ENCODE assay signal across 8 mouse cellular contexts in the genomic region with DNA sequence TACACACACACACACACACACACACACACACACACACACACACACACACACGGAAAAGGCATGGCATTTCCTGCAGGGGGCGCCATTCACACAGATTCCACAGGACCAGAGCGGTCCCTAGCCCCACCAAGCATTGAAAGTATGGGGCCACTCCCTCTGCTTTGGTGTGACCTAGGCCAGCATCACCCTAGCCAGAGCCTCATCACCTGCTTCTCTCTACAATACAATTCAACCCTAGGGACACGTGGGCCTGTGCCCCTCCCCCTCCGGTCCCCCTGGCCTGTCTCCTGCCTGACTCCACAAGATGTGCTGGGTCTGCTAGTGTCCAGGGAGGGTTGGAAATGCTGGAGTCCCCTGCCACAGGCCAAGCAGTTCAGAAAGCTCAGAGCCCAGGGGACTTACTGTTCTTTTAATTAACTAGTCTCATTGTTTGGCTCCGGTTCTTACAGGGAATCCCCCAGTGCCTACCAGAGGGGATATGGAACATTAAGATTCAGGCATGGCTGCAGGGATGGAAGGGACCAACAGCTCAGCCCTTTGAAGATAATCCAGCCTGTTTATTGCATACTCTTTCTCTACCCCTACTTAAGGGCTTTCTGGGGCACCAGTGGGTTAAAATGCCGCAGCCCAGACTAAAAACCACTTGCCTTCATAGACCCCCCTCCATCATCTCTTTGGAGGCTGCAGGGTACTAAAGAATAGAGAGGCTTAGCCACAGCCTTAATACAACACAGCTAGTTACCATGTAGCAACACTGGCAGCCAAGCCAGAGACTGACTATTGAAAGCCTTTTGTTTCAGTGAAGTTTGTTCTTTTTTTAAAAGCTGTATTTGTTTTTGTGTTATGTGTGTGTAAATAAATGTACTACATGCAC.
DNase-seq lines count a peak whose midpoint lies in the region; ATAC-seq and TF ChIP-seq lines count a peak whose summit lies in the region.

No protein-coding gene starts in this region.

- no peak overlapping the region for H3K4me3 ChIP-seq in thymus, adult 2 months (ENCODE audit: control insufficient read depth, insufficient read depth, low read length)
- H3K4me3 ChIP-seq in hindbrain, embryonic 14.5 days (replicated peaks; ENCODE audit: low read length), result no peak overlapping the region

- H3K9ac ChIP-seq in hindbrain, embryonic 14.5 days, result no peak overlapping the region

- peak; percentile 16 to 38 for DNase-seq in adrenal gland, postnatal 36 days
- no peak for DNase-seq in adrenal gland, adult 18-20 months (ENCODE audit: low spot score in 2 of 2)
- DNase-seq in thymus, adult 2 months, result no peak
- DNase-seq in thymus, adult 18-20 months, result no peak
- peak; percentile 50 for DNase-seq in hindbrain, embryonic 14.5 days (ENCODE audit: low spot score)
- peak; percentile 49 for DNase-seq in naive thymus-derived CD4-positive, alpha-beta T cell, adult 2 months (ENCODE audit: low read depth)
- DNase-seq in urinary bladder, adult 2 months (ENCODE audit: low spot score), result no peak

- H3K4me1 ChIP-seq in thymus, adult 2 months (replicated peaks; ENCODE audit: control insufficient read depth, insufficient read depth, low read length), result no peaks in the 10 kb centered on the region
- peaks cover 7% of the 10 kb centered on the region for H3K4me1 ChIP-seq in hindbrain, embryonic 14.5 days (replicated peaks; ENCODE audit: control insufficient read depth, insufficient read depth, low read length)

- H3K27me3 ChIP-seq in thymus, adult 2 months (ENCODE audit: control insufficient read depth, insufficient read depth, low read length), result no peaks in the 10 kb centered on the region
- H3K27me3 ChIP-seq in hindbrain, embryonic 14.5 days (ENCODE audit: control insufficient read depth, insufficient read depth, low read length), result no peaks in the 10 kb centered on the region

- no peaks in the 10 kb centered on the region for H3K9me3 ChIP-seq in hindbrain, embryonic 14.5 days (ENCODE audit: control insufficient read depth, low read length)

- peak; percentile 64 for ATAC-seq in hindbrain, embryonic 14.5 days (ENCODE audit: low FRiP score)
- no peak for ATAC-seq in activated CD4-positive, CD25-positive, alpha-beta regulatory T cell, adult 4 months

- H3K27ac ChIP-seq in thymus, adult 2 months (ENCODE audit: control insufficient read depth, insufficient read depth, low read length), result no peak overlapping the region
- peak overlapping the region; percentile 6 for H3K27ac ChIP-seq in hindbrain, embryonic 14.5 days

- no peak overlapping the region for H3K4me2 ChIP-seq in hindbrain, embryonic 14.5 days (replicated peaks)

- TF ChIP-seq CTCF in thymus, adult 2 months (IDR thresholded peaks at IDR 0.05; ENCODE audit: borderline replicate concordance, control insufficient read depth, extremely low read depth, insufficient read depth, low read length, poor library complexity), result peak; percentile 41; the same call in 1 of the 2 replicates

- H3K36me3 ChIP-seq in thymus, adult 2 months (ENCODE audit: control insufficient read depth, insufficient read depth, low read length), result no peaks in the 10 kb centered on the region
- no peaks in the 10 kb centered on the region for H3K36me3 ChIP-seq in hindbrain, embryonic 14.5 days (replicated peaks; ENCODE audit: control insufficient read depth, insufficient read depth)

- 52% methylated on average over 7 of the region's 7 CpGs for WGBS in thymus, adult 2 months
- 7% methylated on average over 7 of the region's 7 CpGs for WGBS in hindbrain, embryonic 14.5 days

- TF ChIP-seq POLR2A in thymus, adult 2 months (IDR thresholded peaks at IDR 0.05; ENCODE audit: control insufficient read depth, extremely low read depth, insufficient read depth, low read length, poor library complexity), result no peak

Comparison
In these comparisons a context has a peak if more than half of its experiments do, and no peak if none do; other contexts are left out.
1. DNase-seq: peak in adrenal gland, postnatal 36 days (2 of 2), hindbrain, embryonic 14.5 days (single experiment) and naive thymus-derived CD4-positive, alpha-beta T cell, adult 2 months (single experiment); none in adrenal gland, adult 18-20 months (0 of 2), thymus, adult 2 months (single experiment), thymus, adult 18-20 months (0 of 2) and urinary bladder, adult 2 months (single experiment).